Mouse (Mus musculus) small intestine, adult 2 months (tissue): ENCODE data around the gene Rybp. TPM values are rescaled to one million over a fixed set of nuclear protein-coding genes. Genes with fewer than 3 reads are reported as not detected.

Experiments
- H3K27ac ChIP-seq: fragments of 200-500 bp; 2 replicates; pipeline ENCODE4 v1.5.1; 2012; ENCODE audit warnings: low read depth, low read length, control low read depth, inconsistent platforms; ENCODE audit not compliant: insufficient read depth
- H3K27me3 ChIP-seq: fragments of 200-500 bp; 2 replicates; pipeline ENCODE4 v1.6.1; 2012; ENCODE audit warnings: mild to moderate bottlenecking, moderate library complexity, low read length, inconsistent platforms; ENCODE audit not compliant: control insufficient read depth, insufficient read depth
- H3K36me3 ChIP-seq: fragments of 200-500 bp; 2 replicates; pipeline ENCODE4 v1.6.1; 2012; ENCODE audit warnings: mild to moderate bottlenecking, low read length, control low read depth, inconsistent platforms; ENCODE audit not compliant: control insufficient read depth, insufficient read depth
- H3K4me1 ChIP-seq: fragments of 200-500 bp; 2 replicates; pipeline ENCODE4 v1.6.1; 2012; ENCODE audit warnings: low read length, inconsistent platforms, mixed read lengths; ENCODE audit not compliant: control insufficient read depth, insufficient read depth, insufficient read length
- H3K4me3 ChIP-seq: fragments of 200-500 bp; 2 replicates; pipeline ENCODE4 v1.5.1; 2012; ENCODE audit warnings: low read depth, mild to moderate bottlenecking, control low read depth, inconsistent platforms, low read length, moderate library complexity
- CTCF ChIP-seq: fragments of 200-500 bp; IDR thresholded peaks from 2 replicates; pipeline ENCODE4 v1.5.1; 2012; ENCODE audit warnings: low read depth, mild to moderate bottlenecking, control low read depth, inconsistent platforms, low read length, moderate library complexity, mixed read lengths; ENCODE audit not compliant: insufficient replicate concordance, insufficient read length; ENCODE audit errors: extremely low read depth
- POLR2A ChIP-seq: fragments of 200-500 bp; IDR thresholded peaks from 2 replicates; pipeline ENCODE4 v1.6.1; 2012; ENCODE audit warnings: low read depth, mild to moderate bottlenecking, control low read depth, inconsistent platforms, low read length, moderate library complexity
- WGBS: fragments of 180-500 bp; shearing (Covaris S2); methylation state at CpG from one replicate; pipeline ENCODE4 v1.1.7; 2018; 5-methylcytosine and 5-hydroxymethylcytosine counted together
- polyA plus RNA-seq: library from polyadenylated mRNA; depleted of rRNA; stranded (reverse); fragments of >200 nt; gene quantifications from 2 replicates; pipeline ENCODE4 v1.2.3, GENCODE M21; 2012

Rybp gene
- polyA plus RNA-seq, 1 experiment = 16.8 TPM

DNA sequence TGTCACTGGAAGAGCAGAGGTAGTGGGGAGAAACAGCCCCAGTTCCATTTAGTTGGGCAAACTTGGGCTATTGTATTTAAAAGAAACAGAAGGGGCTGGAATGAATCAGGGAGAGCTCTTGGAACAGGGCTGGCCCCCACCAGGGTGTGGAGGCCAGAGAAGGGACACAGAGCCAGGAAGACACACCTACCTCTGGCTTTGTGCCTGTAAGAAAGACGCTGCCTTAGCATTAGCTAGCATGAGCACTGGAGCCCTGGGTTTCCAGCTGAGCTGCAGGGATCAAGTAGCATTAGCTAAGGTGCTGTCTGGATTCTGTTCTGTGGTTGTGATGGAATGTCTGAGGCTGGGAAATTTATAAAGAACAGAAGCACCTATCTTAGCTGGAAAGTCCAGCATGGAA is 85.2 kb downstream of the Rybp start:
- 13% methylated on average over 1 of the region's 1 CpGs for WGBS
- Histone ChIP-seq H3K27ac (no peak overlapping the region), H3K4me1 (peaks cover 10% of the 10 kb centered on the region), H3K4me3 (no peak overlapping the region), H3K27me3 (no peaks in the 10 kb centered on the region), H3K36me3 (no peaks in the 10 kb centered on the region)
- TF ChIP-seq POLR2A (no peak), CTCF (no peak)

DNA sequence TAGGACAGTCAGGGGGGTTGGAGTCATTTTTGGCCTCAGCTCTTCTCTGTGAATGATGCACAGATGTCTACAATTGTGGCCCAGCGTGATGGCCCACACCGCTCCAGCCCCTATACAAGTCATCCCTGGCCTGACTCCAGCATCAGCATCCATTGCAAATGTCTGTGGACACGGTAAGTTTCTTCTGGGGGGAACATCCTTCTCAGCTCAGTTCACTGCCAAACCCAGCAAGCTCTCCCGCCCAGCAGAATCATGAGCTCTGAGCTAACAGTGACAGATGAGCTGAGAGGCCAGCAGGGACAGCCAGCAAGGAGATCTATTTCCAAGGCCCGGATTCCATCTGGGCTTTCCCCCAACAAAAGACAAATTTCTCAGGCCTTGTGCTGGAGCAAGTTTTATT is 90.2 kb downstream of the Rybp start:
- Histone ChIP-seq H3K36me3 (no peaks in the 10 kb centered on the region), H3K4me3 (no peak overlapping the region), H3K27me3 (no peaks in the 10 kb centered on the region), H3K27ac (no peak overlapping the region), H3K4me1 (peaks cover 10% of the 10 kb centered on the region)
- 85% methylated on average over 5 of the region's 5 CpGs for WGBS
- no peak for TF ChIP-seq CTCF
- no peak for TF ChIP-seq POLR2A

DNA sequence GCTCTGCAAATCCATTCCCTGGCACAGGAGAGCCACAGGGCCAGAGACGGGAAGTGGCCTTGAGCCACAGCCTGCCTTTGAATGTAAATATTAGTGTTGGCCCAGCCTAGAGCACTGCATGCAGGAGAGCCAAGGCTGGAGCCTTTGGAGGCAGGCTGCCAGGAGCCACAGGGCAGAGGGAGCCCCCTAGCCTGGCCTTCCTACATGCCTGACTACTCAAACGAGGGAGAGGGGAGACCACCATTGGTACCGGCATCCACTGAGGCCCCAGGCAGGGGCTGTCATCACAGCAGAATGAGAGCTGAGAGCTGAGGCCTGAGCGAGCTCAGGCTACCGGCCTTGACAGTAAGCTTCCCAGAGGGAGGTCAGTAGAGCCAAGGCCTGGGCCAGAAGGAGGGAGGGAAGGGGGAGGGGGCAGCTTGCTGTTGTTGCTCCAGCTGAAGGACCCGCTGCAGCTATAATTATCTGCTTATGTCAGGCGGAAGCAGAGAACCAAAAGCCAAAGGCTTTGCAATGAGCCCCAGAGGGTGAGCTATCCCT is 91.3 kb downstream of the Rybp start:
- peaks cover 5% of the 10 kb centered on the region for H3K4me1 ChIP-seq
- no peak for TF ChIP-seq POLR2A
- TF ChIP-seq CTCF = no peak
- WGBS = 44% methylated on average over 7 of the region's 7 CpGs
- H3K36me3 ChIP-seq = no peaks in the 10 kb centered on the region
- H3K4me3 ChIP-seq = no peak overlapping the region
- no peaks in the 10 kb centered on the region for H3K27me3 ChIP-seq
- H3K27ac ChIP-seq = no peak overlapping the region

DNA sequence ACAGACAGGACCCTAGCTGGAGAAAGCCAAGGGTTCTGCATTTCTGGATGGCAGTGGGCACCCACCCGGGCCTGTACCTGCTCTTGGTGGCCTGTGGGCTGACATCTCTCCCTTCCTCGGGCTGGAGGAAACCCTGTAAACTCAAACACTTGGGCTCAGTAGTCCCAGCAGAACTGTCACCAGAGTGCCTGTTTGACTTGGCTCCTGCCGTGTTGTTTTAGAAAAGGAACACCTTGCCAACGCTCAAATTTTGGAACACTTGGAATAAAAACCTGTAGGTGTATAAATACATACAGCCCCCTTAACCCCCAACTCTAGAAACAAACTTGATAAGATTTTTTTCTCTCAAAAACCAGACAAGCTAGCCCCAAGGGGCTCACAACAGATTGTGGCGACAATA is 92.2 kb downstream of the Rybp start:
- TF ChIP-seq CTCF = no peak
- TF ChIP-seq POLR2A = no peak
- no peak overlapping the region for H3K4me3 ChIP-seq
- no peaks in the 10 kb centered on the region for H3K27me3 ChIP-seq
- no peaks in the 10 kb centered on the region for H3K36me3 ChIP-seq
- H3K4me1 ChIP-seq = peaks cover 5% of the 10 kb centered on the region
- no peak overlapping the region for H3K27ac ChIP-seq
- 75% methylated on average over 5 of the region's 5 CpGs for WGBS

DNA sequence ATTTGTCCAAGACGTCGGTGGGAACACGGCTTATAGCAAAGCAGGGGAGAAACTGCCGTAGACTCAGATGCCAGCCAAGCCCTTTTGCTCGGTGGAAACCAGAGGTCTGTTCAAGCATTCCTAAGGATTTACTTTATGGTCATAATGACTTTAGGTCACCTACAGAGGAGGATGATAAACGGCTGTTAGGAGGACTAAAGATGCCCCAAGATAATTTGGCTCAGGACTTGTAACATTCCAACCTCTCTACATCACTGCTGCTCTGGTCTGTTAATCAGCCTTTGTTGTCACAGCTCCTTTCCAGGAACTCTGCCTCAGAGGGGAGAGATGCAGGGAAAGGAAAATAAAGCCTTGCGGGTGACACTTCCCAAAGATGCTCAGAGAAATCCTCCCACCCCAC is 93.5 kb downstream of the Rybp start:
- TF ChIP-seq CTCF (no peak), POLR2A (no peak)
- H3K4me3 ChIP-seq = no peak overlapping the region
- H3K4me1 ChIP-seq = peaks cover 5% of the 10 kb centered on the region
- WGBS = 60% methylated on average over 7 of the region's 7 CpGs
- H3K36me3 ChIP-seq = no peaks in the 10 kb centered on the region
- H3K27me3 ChIP-seq = no peaks in the 10 kb centered on the region
- H3K27ac ChIP-seq = no peak overlapping the region

DNA sequence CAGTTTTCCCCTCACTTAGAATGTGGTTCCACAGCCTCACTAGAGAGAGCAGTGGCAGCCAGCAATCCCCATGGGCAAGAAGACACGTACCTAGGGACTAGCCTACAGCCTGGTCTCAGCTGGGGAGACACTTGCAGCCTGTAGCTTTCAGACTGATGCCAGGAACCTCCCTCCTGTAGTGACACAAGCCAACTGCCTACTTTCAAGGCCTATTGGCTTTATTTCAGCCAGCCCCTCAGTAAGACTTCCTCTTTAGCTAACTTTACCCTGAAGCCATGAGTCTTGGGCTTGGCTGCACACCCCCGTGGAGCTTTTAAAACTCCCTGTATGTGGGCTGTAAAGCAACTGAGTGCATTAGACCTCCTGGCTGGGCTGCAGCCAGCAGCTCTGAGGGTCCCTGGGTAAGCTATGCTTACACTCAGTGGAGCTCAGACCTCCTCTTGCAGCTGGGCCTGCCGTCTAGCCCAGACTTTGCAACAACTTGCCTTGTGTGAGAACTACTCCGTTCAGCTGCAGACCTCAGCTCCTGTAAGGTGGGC is 94.5 kb downstream of the Rybp start:
- TF ChIP-seq POLR2A (no peak), CTCF (no peak)
- H3K4me3 ChIP-seq = no peak overlapping the region
- 77% methylated on average over 4 of the region's 4 CpGs for WGBS
- no peak overlapping the region for H3K27ac ChIP-seq
- no peaks in the 10 kb centered on the region for H3K36me3 ChIP-seq
- H3K27me3 ChIP-seq = no peaks in the 10 kb centered on the region
- H3K4me1 ChIP-seq = peaks cover 5% of the 10 kb centered on the region

DNA sequence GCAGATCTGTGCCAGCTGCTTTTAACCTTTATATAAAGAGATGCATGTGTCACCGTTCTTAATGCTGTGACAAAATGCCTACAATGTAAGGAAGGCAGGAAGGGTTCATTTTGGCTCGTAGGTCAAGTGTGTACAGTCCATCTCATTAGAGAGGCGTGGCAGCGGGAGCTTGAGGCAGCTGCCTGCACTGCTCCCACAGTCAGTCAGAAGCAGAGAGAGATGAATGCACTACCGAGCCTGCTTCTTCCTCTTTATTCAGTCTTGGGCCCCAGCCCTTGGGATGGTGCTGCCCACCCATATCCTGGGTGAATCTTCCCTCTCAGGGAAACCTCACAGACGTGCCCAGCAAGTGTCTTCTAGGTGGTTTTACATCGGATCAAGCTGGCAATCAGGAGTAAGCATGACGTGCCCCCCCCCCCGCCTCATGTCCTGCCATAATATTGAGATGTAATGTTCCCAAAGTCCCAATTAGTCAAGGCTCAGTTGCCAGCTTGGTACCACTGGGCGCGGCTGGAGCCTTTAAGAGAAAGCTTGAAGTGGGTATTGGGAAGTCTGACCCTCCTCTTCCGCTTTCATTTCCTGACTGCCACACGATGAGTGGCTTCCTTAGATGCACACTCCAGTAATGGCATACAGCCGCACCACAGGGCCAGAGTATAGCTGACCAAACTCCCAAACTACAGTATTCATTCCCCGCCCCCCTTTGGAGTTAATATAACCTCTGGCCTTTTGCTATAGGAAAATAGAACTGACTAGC is 96.3 kb downstream of the Rybp start:
- 71% methylated on average over 15 of the region's 15 CpGs for WGBS
- Histone ChIP-seq H3K36me3 (no peaks in the 10 kb centered on the region), H3K27me3 (no peaks in the 10 kb centered on the region), H3K27ac (no peak overlapping the region), H3K4me3 (no peak overlapping the region), H3K4me1 (peaks cover 2% of the 10 kb centered on the region; the same call in 1 of the 2 replicates)
- no peak for TF ChIP-seq POLR2A
- TF ChIP-seq CTCF = no peak
